Mouse (Mus musculus): Measurements from ENCODE around the gene Cyth3.

The Cyth3 gene

GRCm38 (mm10) chr5:143621893-143622622 lies at the start of gene Cyth3:
Cyth3 (plus strand) TSS chr5:143622447.
- peak; percentile 86 for DNase-seq (ENCODE audit: low read depth, low spot score)

- DNase-seq (ENCODE audit: low read depth, low spot score) = no peak
Measured at GRCm38 (mm10) chr5:143573067-143573466, 49.2 kb upstream of the Cyth3 start.

DNA sequence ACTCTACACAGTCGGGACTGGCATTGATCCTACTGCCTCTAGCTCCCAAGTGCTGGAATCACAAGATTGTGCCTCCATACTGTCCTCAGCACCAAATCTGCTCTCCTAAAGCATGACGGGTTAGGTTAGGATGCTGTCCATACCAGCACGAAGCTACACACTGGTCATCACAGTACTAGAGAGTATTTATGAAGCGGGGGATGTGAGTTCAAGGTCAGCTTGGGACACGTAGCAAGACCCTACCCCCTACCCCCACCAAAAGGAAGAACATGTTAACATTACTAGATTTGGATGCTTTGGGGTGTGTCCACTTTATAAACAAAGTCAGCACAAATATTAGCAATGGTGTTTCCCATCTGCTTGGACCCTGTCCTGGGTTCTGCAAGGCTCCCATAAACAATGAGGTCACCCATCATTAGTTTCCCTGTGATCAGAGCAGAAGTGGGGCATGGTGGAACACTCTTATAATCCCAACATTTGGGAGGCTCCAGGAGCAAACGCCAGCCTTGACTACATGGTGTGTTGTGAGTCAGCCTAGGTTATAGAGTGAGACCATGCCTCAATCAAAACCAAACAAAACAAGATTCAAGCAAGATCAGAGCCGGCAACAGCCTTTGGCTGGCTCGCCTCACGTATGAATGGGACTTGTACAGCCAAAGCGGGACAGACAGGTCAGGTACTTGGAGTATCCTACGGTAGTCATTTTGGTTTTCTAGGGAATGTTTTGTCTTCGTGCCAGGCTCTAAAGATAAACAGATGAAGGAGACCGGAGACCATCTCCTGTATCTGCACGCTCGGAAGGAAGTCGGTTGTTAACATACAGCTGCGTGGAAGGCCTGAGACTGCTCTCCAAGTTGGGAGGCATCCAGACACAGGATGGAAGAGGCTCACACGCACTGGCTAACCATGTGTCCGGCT lies 47.7 kb upstream of the Cyth3 start:
- DNase-seq (ENCODE audit: low read depth, low spot score) = no peak

DNA sequence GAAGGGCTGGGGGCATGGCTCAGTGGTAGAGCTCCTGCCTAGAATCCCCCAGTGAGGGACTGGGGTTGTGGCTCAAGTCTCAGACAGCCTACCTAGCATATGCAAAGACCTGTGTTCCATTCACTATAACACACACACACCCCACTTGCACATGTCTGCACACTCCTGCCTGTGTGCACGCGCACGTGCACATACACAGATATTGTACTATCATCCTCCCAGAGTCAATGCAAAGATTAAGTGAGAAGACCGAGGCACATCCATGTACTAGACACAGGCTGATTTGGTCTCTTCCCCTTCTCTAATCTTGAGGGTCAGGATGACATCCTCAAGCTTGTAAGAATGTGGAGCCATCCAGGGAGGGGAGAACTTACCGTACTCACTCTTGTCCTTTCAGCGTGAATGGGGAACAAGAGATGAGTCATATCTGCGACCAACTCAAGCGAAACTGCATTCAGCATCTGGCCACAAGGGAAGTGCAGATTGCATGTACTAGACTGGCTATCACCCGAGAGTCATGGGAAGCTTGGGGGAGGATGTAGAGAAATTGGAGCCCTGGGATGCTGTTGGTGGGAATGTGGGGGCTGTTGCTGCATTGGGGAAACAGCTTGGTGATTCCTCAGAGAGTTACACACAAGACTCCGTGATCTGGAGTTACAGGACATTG lies 42.6 kb upstream of the Cyth3 start:
- no peak for DNase-seq (ENCODE audit: low read depth, low spot score)

DNA sequence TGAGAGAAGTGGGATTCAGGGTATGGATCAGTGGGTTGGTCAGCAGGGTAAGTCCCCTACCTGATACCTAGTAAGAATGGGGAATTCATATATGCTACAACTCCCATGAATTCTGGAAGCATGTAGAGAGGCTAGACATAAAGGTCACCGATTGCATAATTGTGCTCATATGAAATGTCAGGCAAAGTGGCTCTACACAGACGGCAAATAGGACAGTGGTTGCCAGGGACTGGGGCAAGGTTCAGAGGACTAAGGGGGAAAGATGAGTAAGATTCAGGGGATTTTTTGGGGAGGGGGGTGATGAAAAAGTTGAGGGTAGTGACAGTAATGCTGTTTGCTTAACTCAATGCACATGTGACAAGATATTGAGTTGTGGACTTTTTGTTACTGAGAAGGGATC lies 41.3 kb upstream of the Cyth3 start:
- DNase-seq (ENCODE audit: low read depth, low spot score) = no peak

GRCm38 (mm10) chr5:143581874-143582273 lies 40.4 kb upstream of the Cyth3 start:
- DNase-seq (ENCODE audit: low read depth, low spot score) = no peak

GRCm38 (mm10) chr5:143583081-143583480 lies 39.2 kb upstream of the Cyth3 start:
- DNase-seq (ENCODE audit: low read depth, low spot score) = peak; percentile 64

DNA sequence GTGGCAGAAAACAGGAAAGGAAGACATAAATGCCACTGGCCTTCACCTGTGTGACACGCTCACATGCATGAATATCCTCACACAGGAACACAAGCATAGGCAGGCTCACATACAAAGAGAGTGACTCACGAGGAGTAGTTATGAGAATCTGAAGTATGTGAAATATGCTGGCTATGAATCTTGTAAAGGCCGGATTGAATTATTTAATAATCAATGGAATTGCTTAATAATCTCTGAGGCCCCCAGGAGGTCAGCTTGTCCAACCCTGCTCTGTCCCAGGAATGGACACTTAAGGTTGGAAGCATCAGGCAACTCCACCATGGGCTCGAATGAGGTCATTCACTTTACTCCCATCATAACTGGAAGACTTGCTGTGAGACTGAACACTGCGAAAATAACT lies 37.3 kb upstream of the Cyth3 start:
- DNase-seq (ENCODE audit: low read depth, low spot score) = no peak

DNA sequence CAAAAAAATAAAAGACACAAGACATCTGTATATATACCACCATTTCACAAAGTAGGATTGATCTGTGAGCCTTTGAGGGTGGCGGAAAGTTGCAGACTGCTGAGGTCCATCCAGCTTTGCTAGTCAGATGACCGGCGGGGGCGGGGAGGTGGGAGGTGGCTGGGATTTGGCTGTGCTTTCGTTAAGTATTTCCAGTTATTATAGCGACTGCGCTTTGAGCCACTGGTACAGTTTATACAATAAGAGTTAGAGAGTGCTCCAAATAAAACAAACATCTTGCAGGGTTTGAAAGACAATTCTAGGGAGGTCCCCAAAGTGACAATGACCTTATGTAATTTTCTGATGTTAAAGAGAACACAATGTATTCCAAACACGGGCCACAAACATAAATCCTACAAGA lies 35.9 kb upstream of the Cyth3 start:
- DNase-seq (ENCODE audit: low read depth, low spot score) = no peak

GRCm38 (mm10) chr5:143589108-143589507 lies 33.1 kb upstream of the Cyth3 start:
- DNase-seq (ENCODE audit: low read depth, low spot score) = no peak

- no peak for DNase-seq (ENCODE audit: low read depth, low spot score)
Measured at GRCm38 (mm10) chr5:143592926-143593325, 29.3 kb upstream of the Cyth3 start.

DNA sequence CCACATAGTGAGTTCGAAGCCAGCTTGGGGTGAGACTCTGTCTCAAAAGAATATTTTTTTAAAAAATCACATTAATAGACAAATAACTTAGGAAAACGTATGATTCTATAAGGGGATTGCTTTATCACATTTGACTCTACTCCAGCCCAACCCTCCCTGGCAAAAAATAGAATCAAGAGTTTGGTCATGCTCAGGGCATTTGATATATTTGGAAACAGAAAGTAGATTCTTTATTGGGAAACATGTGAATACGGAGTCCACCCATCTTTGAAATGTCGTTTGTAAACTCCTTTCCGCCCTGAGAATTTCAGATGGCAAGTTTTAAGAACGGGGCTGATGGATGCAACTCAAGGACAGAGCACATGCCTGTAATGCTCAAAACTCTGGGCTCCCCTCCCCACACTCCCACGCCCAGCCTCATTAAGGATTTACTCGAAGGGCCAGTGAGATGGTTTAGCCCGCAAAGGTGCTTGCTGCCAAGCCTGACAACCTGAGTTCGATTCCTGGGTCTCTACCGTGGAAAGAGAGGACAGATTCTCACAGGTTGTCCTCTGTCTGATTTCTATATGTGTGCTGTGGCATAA lies 28.6 kb upstream of the Cyth3 start:
- no peak for DNase-seq (ENCODE audit: low read depth, low spot score)

GRCm38 (mm10) chr5:143594291-143595065 lies 27.8 kb upstream of the Cyth3 start:
- DNase-seq (ENCODE audit: low read depth, low spot score) = no peak

DNA sequence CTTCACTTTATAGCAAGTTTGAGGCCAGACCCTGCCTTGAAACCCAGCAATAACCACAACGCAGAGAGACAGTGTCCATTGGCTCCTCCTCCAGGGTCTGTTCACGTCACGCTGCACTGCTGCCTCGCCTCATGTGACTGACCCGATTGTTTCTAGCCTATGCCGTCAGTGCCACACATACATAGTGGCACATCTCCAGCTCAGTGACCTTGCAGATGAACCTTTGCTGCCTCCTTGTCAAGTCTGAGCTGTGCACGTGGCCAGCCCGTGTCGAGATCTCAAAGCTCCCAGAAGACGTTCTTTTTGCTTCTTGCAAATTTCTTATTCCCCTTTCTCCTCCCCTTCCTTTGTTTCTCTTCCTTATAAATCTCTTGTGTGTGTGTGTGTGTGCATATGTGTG lies 20.2 kb upstream of the Cyth3 start:
- no peak for DNase-seq (ENCODE audit: low read depth, low spot score)

DNA sequence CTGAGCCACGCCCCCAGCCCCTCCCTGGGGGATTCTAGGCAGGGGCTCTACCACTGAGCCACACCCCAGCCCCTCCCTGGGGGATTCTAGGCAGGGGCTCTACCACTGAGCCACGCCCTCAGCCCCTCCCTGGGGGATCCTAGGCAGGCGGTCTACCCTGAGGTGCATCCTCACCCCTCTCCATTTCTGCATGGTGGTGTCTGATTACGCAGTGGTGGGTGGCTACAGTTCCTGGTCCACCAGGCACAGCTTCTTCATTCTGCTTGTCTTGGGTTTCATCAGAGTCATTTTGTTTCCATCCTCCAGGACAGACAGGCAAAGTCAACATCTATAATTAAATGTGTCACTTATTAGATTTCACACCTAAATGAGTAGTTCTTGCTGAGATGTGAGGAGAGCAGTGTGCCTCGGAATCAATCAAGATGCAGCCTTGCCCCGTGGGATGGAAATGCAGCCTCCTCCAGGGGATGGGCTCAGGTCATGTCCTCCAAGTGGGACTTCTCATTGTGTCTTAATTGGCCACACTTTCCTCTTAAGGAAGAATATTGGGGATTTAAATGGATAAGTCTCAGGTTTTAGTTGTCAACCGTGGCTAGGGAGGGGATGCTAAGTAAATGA lies 18.0 kb upstream of the Cyth3 start:
- no peak for DNase-seq (ENCODE audit: low read depth, low spot score)

GRCm38 (mm10) chr5:143606756-143607155 lies 15.5 kb upstream of the Cyth3 start:
- DNase-seq (ENCODE audit: low read depth, low spot score) = no peak

GRCm38 (mm10) chr5:143608175-143608574 lies 14.1 kb upstream of the Cyth3 start:
- DNase-seq (ENCODE audit: low read depth, low spot score) = no peak

GRCm38 (mm10) chr5:143611954-143612353 lies 10.3 kb upstream of the Cyth3 start:
- no peak for DNase-seq (ENCODE audit: low read depth, low spot score)

- no peak for DNase-seq (ENCODE audit: low read depth, low spot score)
Measured at GRCm38 (mm10) chr5:143613265-143613664, 9.0 kb upstream of the Cyth3 start.

- DNase-seq (ENCODE audit: low read depth, low spot score) = no peak
Measured at GRCm38 (mm10) chr5:143614519-143614918, 7.7 kb upstream of the Cyth3 start.

GRCm38 (mm10) chr5:143615353-143615752 lies 6.9 kb upstream of the Cyth3 start:
- DNase-seq (ENCODE audit: low read depth, low spot score) = no peak

All from R1 (cell line).